ENCODE assay signal across 8 mouse cellular contexts in genomic region chr2:175141118-175141992, GRCm38 (mm10). TPM values are rescaled to one million over a fixed set of nuclear protein-coding genes. Genes with fewer than 3 reads are reported as not detected.
DNase-seq lines count a peak whose midpoint lies in the region; ATAC-seq and TF ChIP-seq lines count a peak whose summit lies in the region.
"Not testable (repeated sequence)": the region's sequence is repeated elsewhere in the genome, so short reads cannot be mapped to it uniquely, and the experiment has no call there.

No protein-coding gene starts in this region.

- not testable (repeated sequence) for H3K9ac ChIP-seq in hindbrain, embryonic 11.5 days (ENCODE audit: low read depth, low read length)
- H3K9ac ChIP-seq in liver, postnatal 0 days (replicated peaks) = peak overlapping the region; percentile 41

- DNase-seq in adrenal gland, adult 2 months = peak; percentile 71
- peak; percentile 31 to 33 for DNase-seq in frontal cortex, postnatal 36 days (ENCODE audit: low spot score in 2 of 2)
- DNase-seq in hindbrain, embryonic 11.5 days (ENCODE audit: low spot score) = peak; percentile 3
- DNase-seq in layer of hippocampus, adult 18-20 months (ENCODE audit: low spot score in 2 of 2) = peak; percentile 15 to 38
- not testable (repeated sequence) for DNase-seq in liver, postnatal 0 days
- peak; percentile 14 for DNase-seq in neural tube, embryonic 10.5 days (ENCODE audit: extremely low spot score, low spot score)
- peak; percentile 2 for DNase-seq in thymus, postnatal 0 days (ENCODE audit: low spot score)

- not testable (repeated sequence) for H3K27me3 ChIP-seq in hindbrain, embryonic 11.5 days (ENCODE audit: control insufficient read depth, insufficient read depth, low read length); liver, postnatal 0 days (ENCODE audit: insufficient read depth, low read length)

- WGBS in hindbrain, embryonic 11.5 days = 7% methylated on average over 22 of the region's 25 CpGs
- 1% methylated on average over 22 of the region's 25 CpGs for WGBS in liver, postnatal 0 days (ENCODE audit: insufficient replicate concordance)

- H3K4me3 ChIP-seq in cortical plate, adult 2 months (ENCODE audit: insufficient read depth, low read length) = peak overlapping the region; percentile 95
- H3K4me3 ChIP-seq in hindbrain, embryonic 11.5 days (ENCODE audit: low read depth, low read length) = peak overlapping the region; percentile 34
- H3K4me3 ChIP-seq in liver, postnatal 0 days (ENCODE audit: low read depth, low read length) = peak overlapping the region; percentile 41

- ATAC-seq in hindbrain, embryonic 11.5 days (ENCODE audit: low FRiP score); liver, postnatal 0 days: not testable (repeated sequence)

- H3K4me1 ChIP-seq in cortical plate, adult 2 months (ENCODE audit: control insufficient read depth, insufficient read depth, low read length); hindbrain, embryonic 11.5 days (replicated peaks; ENCODE audit: control insufficient read depth, insufficient read depth, low read length); liver, postnatal 0 days (ENCODE audit: insufficient read depth): not testable (repeated sequence)

- TF ChIP-seq EP300 in liver, postnatal 0 days (IDR thresholded peaks at IDR 0.05; ENCODE audit: low read depth) = not testable (repeated sequence)

- H3K4me2 ChIP-seq in hindbrain, embryonic 11.5 days (replicated peaks; ENCODE audit: low read depth, low read length) = peak overlapping the region; percentile 21
- peak overlapping the region; percentile 49; the same call in 1 of the 2 replicates for H3K4me2 ChIP-seq in liver, postnatal 0 days (ENCODE audit: low read depth, low read length)

- not testable (repeated sequence) for H3K36me3 ChIP-seq in hindbrain, embryonic 11.5 days (ENCODE audit: control insufficient read depth, insufficient read depth, low read length); liver, postnatal 0 days (replicated peaks; ENCODE audit: insufficient read depth, low read length)

- not testable (repeated sequence) for TF ChIP-seq POLR2A in cortical plate, adult 2 months (IDR thresholded peaks at IDR 0.05; ENCODE audit: extremely low read depth, insufficient read depth, low read length)

- H3K9me3 ChIP-seq in hindbrain, embryonic 11.5 days (ENCODE audit: control insufficient read depth, low read length); liver, postnatal 0 days (ENCODE audit: low read length): not testable (repeated sequence)

- H3K27ac ChIP-seq in cortical plate, adult 2 months (ENCODE audit: insufficient read depth, low read length); hindbrain, embryonic 11.5 days (ENCODE audit: low read depth, low read length); liver, postnatal 0 days (ENCODE audit: low read depth): not testable (repeated sequence)

- not testable (repeated sequence) for TF ChIP-seq CTCF in cortical plate, adult 2 months (IDR thresholded peaks at IDR 0.05; ENCODE audit: extremely low read depth, insufficient read depth, low read length); liver, postnatal 0 days (IDR thresholded peaks at IDR 0.05; ENCODE audit: low read depth)

RNA-seq across cellular contexts. Expression of gene Gm14399, which starts 0.5 kb away (rescaled TPM):
- 10 to 100 TPM; 15.1 to 20.4 TPM for total RNA-seq in adrenal gland, adult 2 months (2021)
- not detected in 2 replicates for polyA plus RNA-seq in adrenal gland, adult 2 months (2012; rRNA removed)
- 21.7 and 24.0 TPM in 2 replicates for polyA plus RNA-seq in cortical plate, adult 2 months (2012; rRNA removed)
- polyA plus RNA-seq in hindbrain, embryonic 11.5 days (2014; fragmentation: Nextera tagmentation; extraction: Ambion mirVana) = 6.5 and 7.7 TPM in 2 replicates
- 10 to 100 TPM; 19.8 to 22.8 TPM for total RNA-seq in layer of hippocampus, adult 18-20 months (2021)
- polyA plus RNA-seq in liver, postnatal 0 days (2015; fragmentation: Nextera tagmentation; extraction: Ambion mirVana) = 1.2 and 2.4 TPM in 2 replicates
- 4.1 and 4.3 TPM in 2 replicates for polyA plus RNA-seq in thymus, postnatal 0 days (2015; fragmentation: Nextera tagmentation; extraction: Ambion mirVana)

RNA-seq across cellular contexts. Expression of gene Gm14443, which starts 34.3 kb away (rescaled TPM):
- 1 to 10 TPM; 1.8 to 2.2 TPM for total RNA-seq in adrenal gland, adult 2 months (2021)
- polyA plus RNA-seq in adrenal gland, adult 2 months (2012; rRNA removed) = 0.21 TPM in 1 of 2 replicates, not detected in the other
- 3.5 and 4.4 TPM in 2 replicates for polyA plus RNA-seq in cortical plate, adult 2 months (2012; rRNA removed)
- polyA plus RNA-seq in hindbrain, embryonic 11.5 days (2014; fragmentation: Nextera tagmentation; extraction: Ambion mirVana) = 0.78 and 0.88 TPM in 2 replicates
- 1 to 10 TPM; 5.3 to 6.5 TPM for total RNA-seq in layer of hippocampus, adult 18-20 months (2021)
- 0.08 TPM in 1 of 2 replicates, not detected in the other for polyA plus RNA-seq in liver, postnatal 0 days (2015; fragmentation: Nextera tagmentation; extraction: Ambion mirVana)
- polyA plus RNA-seq in thymus, postnatal 0 days (2015; fragmentation: Nextera tagmentation; extraction: Ambion mirVana) = 0.22 and 0.23 TPM in 2 replicates

Comparison
In these comparisons a context has a peak if more than half of its experiments do, and no peak if none do; other contexts are left out.
1. H3K4me3 ChIP-seq: peak in every context shown above with its lines; median percentile 95 in cortical plate, adult 2 months; 41 in liver, postnatal 0 days; 34 in hindbrain, embryonic 11.5 days.